Mouse (Mus musculus): ENCODE measurements around the gene Stk16. TPM values are rescaled to one million over a fixed set of nuclear protein-coding genes. Genes with fewer than 3 reads are reported as not detected.

The Stk16 gene
- 10 to 100 TPM; 89.6 to 90.5 TPM for total RNA-seq (2023)

GRCm38 (mm10) chr1:75210136-75211087 lies at the start of gene Stk16, which contains the start of gene Glb1l:
Stk16 (plus strand) TSS chr1:75210838.
Glb1l (minus strand) TSS chr1:75210813.

GRCm38 (mm10) chr1:75168472-75169464 lies 41.9 kb upstream of the Stk16 start, which contains the start of gene Zfand2b:
Zfand2b (plus strand) TSS chr1:75168646.

GRCm38 (mm10) chr1:75180105-75180590 lies 30.5 kb upstream of the Stk16 start, which contains the start of gene Abcb6:
Abcb6 (minus strand) TSS chr1:75180392.

GRCm38 (mm10) chr1:75191622-75192402 lies 18.8 kb upstream of the Stk16 start, which contains the start of the genes Ankzf1 and Atg9a:
Ankzf1 (plus strand) TSS chr1:75192151.
Atg9a (minus strand) TSS chr1:75192196.

GRCm38 (mm10) chr1:75219531-75219930 lies 8.9 kb downstream of the Stk16 start, which contains the start of gene Tuba4a:
Tuba4a (minus strand) TSS chr1:75219865.

GRCm38 (mm10) chr1:75231664-75232152 lies 21.1 kb downstream of the Stk16 start, which contains the start of gene A630095N17Rik:
A630095N17Rik (minus strand) TSS chr1:75232102.

GRCm38 (mm10) chr1:75236117-75237050 lies 25.7 kb downstream of the Stk16 start, which contains the start of gene Dnajb2:
Dnajb2 (plus strand) TSS chr1:75236406.

GRCm38 (mm10) chr1:75264091-75264880 lies 53.6 kb downstream of the Stk16 start, which contains the start of gene Ptprn:
Ptprn (minus strand) TSS chr1:75264502.

Other genes with a start within 250 kb of the Stk16 start
- 1 to 10 TPM; 4.0 to 5.6 TPM for gene Nhej1, start 85.6 kb upstream of the Stk16 start, total RNA-seq (2023)
- 1 to 10 TPM in 1 of 2 experiments, under 1 TPM in 1; 0.89 to 2.5 TPM for gene Slc23a3, start 76.9 kb upstream of the Stk16 start, total RNA-seq (2023)
- 100 to 1,000 TPM; 106 to 109 TPM for gene Cnppd1, start 68.1 kb upstream of the Stk16 start, total RNA-seq (2023)
- gene Retreg2, start 68.1 kb upstream of the Stk16 start, total RNA-seq (2023): 10 to 100 TPM; 70.5 to 94.6 TPM
- 10 to 100 TPM; 50.4 TPM for gene Zfand2b, start 42.2 kb upstream of the Stk16 start, total RNA-seq (2023)
- gene Abcb6, start 30.4 kb upstream of the Stk16 start, total RNA-seq (2023): 1 to 10 TPM; 3.9 to 5.2 TPM
- 10 to 100 TPM; 34.6 to 40.2 TPM for gene Ankzf1, start 18.7 kb upstream of the Stk16 start, total RNA-seq (2023)
- 10 to 100 TPM; 35.2 to 35.5 TPM for gene Atg9a, start 18.6 kb upstream of the Stk16 start, total RNA-seq (2023)
- 10 to 100 TPM; 12.0 to 14.8 TPM for gene Glb1l, start within 50 bp of the Stk16 start, total RNA-seq (2023)
- gene Tuba4a, start 9.0 kb downstream of the Stk16 start, total RNA-seq (2023): 100 to 1,000 TPM; 205 to 218 TPM
- gene A630095N17Rik, start 21.3 kb downstream of the Stk16 start, total RNA-seq (2023): not detected
- gene Dnajb2, start 25.6 kb downstream of the Stk16 start, total RNA-seq (2023): 10 to 100 TPM; 64.1 to 88.9 TPM
- not detected for gene Ptprn, start 53.7 kb downstream of the Stk16 start, total RNA-seq (2023)
- not detected for gene Resp18, start 67.6 kb downstream of the Stk16 start, total RNA-seq (2023)
- gene Dnpep, start 107.2 kb downstream of the Stk16 start, total RNA-seq (2023): 10 to 100 TPM; 51.6 to 61.7 TPM
- gene Des, start 149.5 kb downstream of the Stk16 start, total RNA-seq (2023): not detected
- gene Speg, start 164.5 kb downstream of the Stk16 start, total RNA-seq (2023): not detected
- 10 to 100 TPM; 53.0 to 85.9 TPM for gene Gmppa, start 225.1 kb downstream of the Stk16 start, total RNA-seq (2023)
- not detected for gene Asic4, start 239.6 kb downstream of the Stk16 start, total RNA-seq (2023)

All from B cell, adult 67 days (primary cell).